Mouse (Mus musculus) brain, embryonic 14.5 days (tissue): ENCODE results near the gene Atp6v0a1.

Experiments used
- CTCF ChIP-seq: fragments of 200-500 bp; IDR thresholded peaks from 2 replicates; pipeline ENCODE4 v1.5.1; 2012; ENCODE audit warnings: inconsistent platforms, mild to moderate bottlenecking, moderate library complexity, borderline replicate concordance; ENCODE audit not compliant: insufficient read depth, insufficient read length; ENCODE audit errors: extremely low read depth
- POLR2A ChIP-seq: fragments of 200-500 bp; IDR thresholded peaks from 2 replicates; pipeline ENCODE4 v1.6.1; 2012; ENCODE audit warnings: mild to moderate bottlenecking, inconsistent platforms, borderline replicate concordance; ENCODE audit not compliant: poor library complexity, insufficient read depth, insufficient read length, severe bottlenecking; ENCODE audit errors: extremely low read depth

DNA sequence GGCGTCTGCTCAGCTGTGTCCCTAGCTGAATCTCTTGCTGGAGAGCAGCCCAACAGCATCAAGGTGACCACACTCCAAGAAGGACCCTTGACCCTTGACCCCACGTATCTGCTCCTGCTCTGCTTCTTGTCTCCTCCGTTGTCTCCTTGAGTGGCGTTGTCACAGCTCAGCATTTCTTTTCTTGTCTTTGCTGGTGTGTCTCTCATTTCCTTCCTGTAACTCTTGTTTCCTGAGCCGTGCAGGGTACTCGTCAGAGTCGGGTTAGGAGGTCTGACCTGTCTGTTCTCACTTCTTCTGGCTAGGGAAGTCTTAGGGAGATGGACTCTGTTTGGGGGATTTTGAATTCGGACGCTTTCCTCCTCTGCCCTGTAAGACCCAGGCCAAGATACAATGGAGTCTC, 37.2 kb downstream of the Atp6v0a1 start:
- TF ChIP-seq CTCF (no peak), POLR2A (no peak)
